Mouse (Mus musculus) layer of hippocampus, adult 9-10 months (tissue): ENCODE measurements around the gene Acot10.
"Not testable (repeated sequence)": the region's sequence is repeated elsewhere in the genome, so short reads cannot be mapped to it uniquely, and the experiment has no call there.

Experiments
- DNase-seq: peaks from one replicate; pipeline ENCODE4 v3.0.0; 2022; ENCODE audit warnings: low spot score

Gene Acot10

DNA sequence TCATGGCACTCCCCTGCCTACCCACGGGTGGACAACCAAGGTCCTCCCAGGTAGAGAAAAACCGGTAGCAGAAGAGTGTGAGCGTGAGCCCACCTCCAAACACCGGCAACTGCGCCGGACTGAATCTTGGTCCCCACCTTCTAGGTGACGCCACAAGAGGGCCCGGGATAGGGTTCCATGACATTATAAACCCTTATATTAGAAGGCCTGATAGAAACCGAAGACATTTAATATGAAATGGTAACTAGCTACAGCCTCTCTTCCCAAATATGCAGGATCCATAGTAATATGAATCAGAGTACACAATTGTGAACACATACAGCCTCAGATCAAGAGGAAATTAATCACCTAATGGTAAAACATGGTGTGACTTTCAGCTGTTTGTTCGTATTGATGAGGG, at the start of gene Acot10:
Gene Acot10 (minus strand): TSS at position 101 of the 400 bp plus-strand sequence.
- no peak for DNase-seq

GRCm38 (mm10) chr15:20711859-20712258, 45.3 kb upstream of the Acot10 start:
- DNase-seq = no peak

GRCm38 (mm10) chr15:20696229-20696628, 29.7 kb upstream of the Acot10 start:
- no peak for DNase-seq

GRCm38 (mm10) chr15:20684200-20684599, 17.6 kb upstream of the Acot10 start:
- DNase-seq = no peak

- DNase-seq = no peak
These were observed 16.2 kb upstream of the Acot10 start for GRCm38 (mm10) chr15:20682719-20683118.

DNA sequence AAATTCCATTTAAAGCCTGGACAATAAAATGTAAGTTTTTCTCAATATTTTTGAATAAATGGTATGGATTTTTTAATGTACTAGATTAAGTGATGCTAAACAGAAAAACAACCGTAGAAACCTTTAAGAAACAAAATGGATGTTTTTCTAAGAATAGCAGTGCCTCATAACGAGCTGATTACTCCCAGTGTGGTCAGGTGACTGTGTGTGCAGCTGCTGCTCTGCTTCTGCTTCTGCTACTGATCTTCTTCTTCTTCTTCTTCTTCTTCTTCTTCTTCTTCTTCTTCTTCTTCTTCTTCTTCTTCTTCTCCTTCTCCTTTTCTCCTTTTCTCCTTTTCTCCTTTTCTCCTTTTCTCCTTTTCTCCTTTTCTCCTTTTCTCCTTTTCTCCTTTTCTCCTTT, 3.0 kb upstream of the Acot10 start:
- DNase-seq = not testable (repeated sequence)

GRCm38 (mm10) chr15:20667989-20668388, 1.4 kb upstream of the Acot10 start:
- DNase-seq = no peak

DNA sequence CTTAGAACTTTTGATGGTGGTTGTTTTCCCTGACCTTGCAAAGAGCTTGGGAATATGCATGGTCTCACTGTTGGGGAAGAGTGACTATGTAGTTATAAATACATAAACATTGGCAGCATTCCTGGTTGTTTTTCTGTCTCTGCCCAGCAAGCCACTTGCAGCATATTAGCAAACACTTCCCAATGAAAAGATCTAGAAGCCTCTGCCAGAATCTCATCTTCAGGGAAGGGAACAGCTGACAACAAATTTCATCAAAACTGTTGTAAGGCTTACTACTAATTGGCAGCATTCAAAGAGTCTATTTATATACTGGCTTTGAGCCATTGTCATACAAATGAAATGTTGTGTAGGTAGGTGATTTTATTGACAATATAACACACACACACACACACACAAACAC, 800 bp upstream of the Acot10 start:
- DNase-seq = no peak

- DNase-seq = no peak
These were observed 6.3 kb downstream of the Acot10 start for GRCm38 (mm10) chr15:20660221-20660620.

DNA sequence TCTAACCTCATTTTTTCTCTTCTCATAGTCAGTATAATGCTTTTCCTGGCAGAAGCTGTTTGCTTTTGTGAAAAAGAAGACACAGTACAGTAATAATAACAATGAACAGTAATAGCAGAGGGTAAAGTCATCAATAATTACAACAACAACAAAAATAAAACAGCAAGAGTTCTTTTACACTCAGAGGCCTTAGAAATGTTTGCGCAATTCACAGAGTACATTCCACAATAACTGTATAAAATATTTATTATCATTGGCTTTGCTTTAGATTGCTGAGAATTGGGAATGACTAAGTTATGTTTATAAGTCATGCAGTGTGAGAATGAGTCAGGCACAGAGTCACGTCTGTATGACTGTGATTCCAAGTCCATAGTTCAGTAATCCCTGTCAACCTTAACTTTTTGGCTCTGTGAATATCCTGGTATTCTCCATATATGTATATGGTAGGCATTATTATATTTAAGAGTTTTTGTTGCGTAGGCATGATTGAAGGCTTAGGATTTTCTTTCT, 23.6 kb downstream of the Acot10 start:
- DNase-seq = no peak

DNA sequence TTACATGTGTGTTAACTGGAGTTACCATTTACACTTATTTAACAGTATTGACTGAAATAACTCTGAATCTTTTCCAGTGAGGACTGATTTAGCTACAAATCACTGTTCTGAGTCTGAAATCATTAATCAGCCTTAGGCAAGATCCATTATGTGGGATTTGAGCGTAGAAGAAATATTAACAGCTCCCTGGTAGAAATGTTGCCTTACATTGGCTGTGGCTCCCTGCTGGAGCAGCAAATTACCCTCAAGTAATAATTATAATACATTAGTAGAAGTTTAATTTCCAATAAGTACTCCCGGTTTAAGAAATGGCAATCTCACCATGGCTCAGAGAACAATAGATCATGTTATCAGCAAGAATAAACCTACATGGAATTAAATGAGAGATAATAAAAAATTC, 27.4 kb downstream of the Acot10 start:
- DNase-seq = no peak

DNA sequence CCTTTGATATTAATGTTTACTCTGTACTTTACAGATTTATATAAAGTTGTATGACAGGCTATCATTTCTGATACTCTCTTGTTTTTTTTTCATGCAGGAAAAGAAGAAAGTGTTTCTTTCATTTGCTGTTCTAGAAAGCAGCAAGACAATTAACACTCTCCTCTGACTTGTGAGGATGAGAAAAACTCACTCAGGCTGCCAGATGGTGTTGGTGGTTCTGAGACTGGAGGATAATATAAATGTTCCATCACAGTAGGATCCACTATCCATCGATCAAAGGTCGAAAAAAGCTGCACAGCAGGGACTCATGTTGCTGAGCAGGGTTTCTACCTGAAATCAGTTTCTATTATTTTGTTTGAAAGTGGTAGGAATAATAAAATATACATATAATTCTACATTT, 32.0 kb downstream of the Acot10 start:
- DNase-seq = no peak
